Mouse (Mus musculus) neural tube, embryonic 11.5 days (tissue): ENCODE measurements around the gene Fstl1. TPM values are rescaled to one million over a fixed set of nuclear protein-coding genes. Genes with fewer than 3 reads are reported as not detected.

Experiments
- ATAC-seq: fragments of 200-750 bp; cut with Nextera tagmentation; 2 replicates; pipeline ENCODE4 v1.8.0; 2017; ENCODE audit warnings: moderate number of reproducible peaks, mild to moderate bottlenecking, moderate TSS enrichment, moderate library complexity; ENCODE audit not compliant: insufficient read depth, low FRiP score, low TSS enrichment
- DNase-seq: peaks from one replicate; pipeline ENCODE4 v3.0.0-alpha.2; 2015; ENCODE audit warnings: low spot score
- H3K27ac ChIP-seq: fragments of 300-500 bp; sonication (generic); 2 replicates; pipeline ENCODE4 v1.5.1; 2014; ENCODE audit warnings: low read depth, mild to moderate bottlenecking, low read length
- H3K27me3 ChIP-seq: fragments of 300-500 bp; sonication (generic); 2 replicates; pipeline ENCODE4 v1.6.1; 2014; ENCODE audit warnings: mild to moderate bottlenecking, low read length, mixed read lengths; ENCODE audit not compliant: control insufficient read depth, insufficient read depth
- H3K36me3 ChIP-seq: fragments of 300-500 bp; sonication (generic); 2 replicates; pipeline ENCODE4 v1.6.1; 2014; ENCODE audit warnings: mild to moderate bottlenecking, low read length, moderate library complexity, mixed read lengths; ENCODE audit not compliant: control insufficient read depth, insufficient read depth
- H3K4me1 ChIP-seq: fragments of 300-500 bp; sonication (generic); 2 replicates; pipeline ENCODE4 v1.6.1; 2014; ENCODE audit warnings: low read length, mixed read lengths; ENCODE audit not compliant: control insufficient read depth, insufficient read depth
- H3K4me2 ChIP-seq: fragments of 300-500 bp; sonication (generic); 2 replicates; pipeline ENCODE4 v1.6.1; 2014; ENCODE audit warnings: low read depth, mild to moderate bottlenecking, moderate library complexity
- H3K4me3 ChIP-seq: fragments of 300-500 bp; sonication (generic); 2 replicates; pipeline ENCODE4 v1.5.1; 2014; ENCODE audit warnings: low read depth, low read length
- H3K9ac ChIP-seq: fragments of 300-500 bp; sonication (generic); 2 replicates; pipeline ENCODE4 v1.6.1; 2014; ENCODE audit warnings: mild to moderate bottlenecking, low read length
- H3K9me3 ChIP-seq: fragments of 300-500 bp; sonication (generic); 2 replicates; pipeline ENCODE4 v1.6.1; 2016; ENCODE audit warnings: low read length; ENCODE audit not compliant: control insufficient read depth
- WGBS: fragments of 180-500 bp; shearing (Covaris S2); extraction: QIAGEN DNeasy Blood & Tissue Kit; methylation state at CpG from one replicate; pipeline ENCODE4 v1.1.7; 2014; 5-methylcytosine and 5-hydroxymethylcytosine counted together
- polyA plus RNA-seq: library from polyadenylated mRNA; unstranded; fragments of >200 nt; fragmentation: Nextera tagmentation; extraction: Ambion mirVana; gene quantifications from 2 replicates; pipeline ENCODE4 v1.2.1, GENCODE M21; 2014

The Fstl1 gene
- polyA plus RNA-seq, 1 experiment from 2014 or later = 204 TPM

DNA sequence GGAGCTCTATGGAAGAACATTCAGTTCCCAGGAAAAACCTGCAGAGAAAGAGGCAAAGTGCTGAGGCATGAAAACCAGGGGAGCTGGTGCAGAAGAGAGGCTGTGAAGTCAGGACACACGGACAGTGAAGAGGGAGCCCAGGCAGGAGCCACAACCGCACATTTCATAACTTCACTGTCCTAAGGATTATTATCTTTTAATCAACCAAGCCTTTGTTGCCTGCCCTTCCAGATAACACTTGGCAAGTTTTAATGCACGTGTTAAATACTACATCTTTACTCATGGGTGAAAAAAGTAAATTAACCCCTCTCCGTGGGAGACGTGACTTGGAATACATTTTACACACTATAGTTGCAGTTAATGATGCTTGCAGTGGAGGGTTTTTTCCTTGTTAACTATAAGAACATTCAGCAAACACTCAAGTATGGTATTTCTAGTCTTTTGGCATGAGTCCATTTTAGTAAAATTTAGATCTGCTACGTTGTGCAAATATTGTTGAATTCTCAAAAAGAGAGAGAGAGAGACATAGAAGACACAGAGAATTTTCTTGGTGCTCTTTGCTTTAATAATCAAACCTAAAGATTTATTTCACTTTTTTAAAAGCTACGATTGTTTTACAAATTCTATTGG lies 3.1 kb downstream of the Fstl1 start:
- Histone ChIP-seq H3K4me2 (no peak overlapping the region), H3K27me3 (no peaks in the 10 kb centered on the region), H3K27ac (no peak overlapping the region), H3K4me1 (peaks cover 5% of the 10 kb centered on the region; the same call in 1 of the 2 replicates), H3K36me3 (peaks cover 4% of the 10 kb centered on the region; the same call in 1 of the 2 replicates), H3K9me3 (no peaks in the 10 kb centered on the region), H3K4me3 (no peak overlapping the region), H3K9ac (no peak overlapping the region)
- ATAC-seq (no peak), DNase-seq (no peak)
- 75% methylated on average over 7 of the region's 7 CpGs for WGBS

DNA sequence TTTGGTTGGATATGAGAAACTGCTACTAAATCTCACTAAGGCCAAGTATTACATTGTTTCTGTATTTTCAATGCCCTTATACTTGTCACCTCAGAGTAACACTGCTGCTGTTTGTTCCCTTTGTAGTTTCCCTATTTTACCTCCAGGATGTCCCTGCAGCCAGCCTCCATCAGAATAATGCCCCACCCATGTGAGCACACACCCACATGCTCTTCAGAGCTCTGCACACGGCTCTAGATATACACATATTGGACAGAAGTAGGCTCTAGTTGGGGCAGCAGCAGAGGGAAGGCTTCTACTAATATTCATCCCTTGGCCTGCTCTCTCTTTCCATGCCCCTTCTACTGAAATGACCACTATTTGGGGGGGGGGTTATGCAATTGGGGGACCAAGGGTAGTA lies 3.7 kb downstream of the Fstl1 start:
- Histone ChIP-seq H3K4me2 (no peak overlapping the region), H3K27ac (no peak overlapping the region), H3K9me3 (no peaks in the 10 kb centered on the region), H3K27me3 (no peaks in the 10 kb centered on the region), H3K4me3 (no peak overlapping the region), H3K9ac (no peak overlapping the region), H3K4me1 (peaks cover 5% of the 10 kb centered on the region; the same call in 1 of the 2 replicates), H3K36me3 (peaks cover 4% of the 10 kb centered on the region; the same call in 1 of the 2 replicates)
- 66% methylated on average over 1 of the region's 1 CpGs for WGBS
- DNase-seq = no peak
- no peak for ATAC-seq

DNA sequence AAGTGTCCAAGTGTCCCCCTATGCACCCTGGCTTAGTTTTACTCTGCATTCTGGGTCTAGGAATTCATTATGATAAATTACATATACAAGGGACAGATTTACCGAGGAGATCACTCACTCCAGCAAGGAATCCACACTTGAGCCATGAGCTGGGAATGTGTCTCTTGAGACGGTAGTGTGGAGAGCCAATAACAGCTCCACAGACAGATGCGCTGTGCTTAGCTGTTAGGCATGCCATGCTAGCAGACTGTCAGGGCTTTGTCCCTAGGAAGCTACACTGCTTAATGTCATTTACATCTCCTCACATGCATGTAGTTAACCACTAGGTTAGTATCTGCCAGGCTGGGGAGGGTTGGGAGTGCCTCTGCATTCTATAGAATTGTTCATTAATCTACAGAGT lies 4.2 kb downstream of the Fstl1 start:
- no peaks in the 10 kb centered on the region for H3K9me3 ChIP-seq
- ATAC-seq (no peak), DNase-seq (no peak)
- H3K4me3 ChIP-seq = no peak overlapping the region
- no peaks in the 10 kb centered on the region for H3K27me3 ChIP-seq
- no peak overlapping the region for H3K27ac ChIP-seq
- H3K4me1 ChIP-seq = peaks cover 5% of the 10 kb centered on the region; the same call in 1 of the 2 replicates
- no peak overlapping the region for H3K9ac ChIP-seq
- H3K36me3 ChIP-seq = peaks cover 4% of the 10 kb centered on the region; the same call in 1 of the 2 replicates
- whole genome bisulfite sequencing = 64% methylated on average over 3 of the region's 3 CpGs
- H3K4me2 ChIP-seq = no peak overlapping the region

DNA sequence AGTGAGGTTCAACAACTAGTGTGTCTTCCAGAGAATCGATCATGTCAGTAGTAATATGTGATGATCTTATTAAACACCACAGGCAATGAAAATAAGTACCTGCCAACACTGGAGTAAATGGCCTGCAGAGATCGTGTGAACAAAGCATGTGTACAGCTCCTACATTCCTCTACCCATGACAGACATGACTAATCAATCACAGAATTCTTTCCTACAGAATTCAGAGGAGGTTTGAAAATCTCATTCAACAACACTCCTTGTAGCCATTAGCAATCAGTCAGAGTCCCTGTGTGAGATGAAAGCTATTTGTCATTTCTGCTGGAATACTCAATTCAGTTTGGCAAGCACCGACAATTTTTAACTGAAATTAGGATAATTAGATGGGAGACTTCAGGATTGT lies 7.9 kb downstream of the Fstl1 start:
- ATAC-seq (no peak), DNase-seq (no peak)
- H3K4me3 ChIP-seq = no peak overlapping the region
- WGBS = 76% methylated on average over 3 of the region's 3 CpGs
- H3K36me3 ChIP-seq = peaks cover 6% of the 10 kb centered on the region; the same call in 1 of the 2 replicates
- no peak overlapping the region for H3K4me2 ChIP-seq
- no peak overlapping the region for H3K27ac ChIP-seq
- no peaks in the 10 kb centered on the region for H3K27me3 ChIP-seq
- H3K4me1 ChIP-seq = peaks cover 17% of the 10 kb centered on the region
- H3K9me3 ChIP-seq = no peaks in the 10 kb centered on the region
- no peak overlapping the region for H3K9ac ChIP-seq

DNA sequence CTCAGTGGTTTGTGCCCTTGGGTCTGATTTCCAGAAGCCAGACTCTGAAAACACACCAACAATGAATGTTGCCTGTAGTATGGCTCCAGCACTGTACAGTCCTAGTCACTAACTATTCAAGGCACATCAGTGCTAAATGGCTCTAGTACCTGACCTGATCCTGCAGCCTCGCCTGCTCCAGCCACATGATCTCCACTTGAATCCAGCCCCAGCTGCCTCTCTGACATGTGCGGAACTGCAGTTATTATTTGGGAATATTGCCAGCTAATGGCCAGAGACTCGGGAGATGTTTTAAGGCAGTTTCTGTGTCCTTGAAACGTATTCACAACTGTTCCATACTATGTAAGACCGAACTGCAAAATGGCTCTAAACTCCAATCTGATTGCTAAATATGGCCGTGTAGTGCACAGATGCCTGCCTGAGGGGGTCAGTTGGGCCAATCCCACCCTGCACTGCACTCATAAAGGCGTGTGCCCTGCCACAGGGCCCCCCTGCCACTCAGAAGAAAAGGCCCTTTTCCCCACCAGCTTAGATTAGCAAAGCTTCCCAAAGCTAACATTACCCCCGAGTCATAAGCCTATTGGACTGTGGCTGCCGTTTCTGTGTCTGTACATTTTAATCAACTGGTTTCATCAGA lies 11.0 kb downstream of the Fstl1 start:
- Histone ChIP-seq H3K36me3 (peaks cover 6% of the 10 kb centered on the region; the same call in 1 of the 2 replicates), H3K4me2 (no peak overlapping the region), H3K9ac (no peak overlapping the region), H3K9me3 (no peaks in the 10 kb centered on the region), H3K27me3 (no peaks in the 10 kb centered on the region), H3K4me3 (no peak overlapping the region), H3K27ac (peak overlapping the region; percentile 58), H3K4me1 (peaks cover 17% of the 10 kb centered on the region)
- ATAC-seq (0 out of 2 replicates have a peak, but pooled peaks have one; percentile 35), DNase-seq (no peak)
- 66% methylated on average over 9 of the region's 9 CpGs for WGBS

DNA sequence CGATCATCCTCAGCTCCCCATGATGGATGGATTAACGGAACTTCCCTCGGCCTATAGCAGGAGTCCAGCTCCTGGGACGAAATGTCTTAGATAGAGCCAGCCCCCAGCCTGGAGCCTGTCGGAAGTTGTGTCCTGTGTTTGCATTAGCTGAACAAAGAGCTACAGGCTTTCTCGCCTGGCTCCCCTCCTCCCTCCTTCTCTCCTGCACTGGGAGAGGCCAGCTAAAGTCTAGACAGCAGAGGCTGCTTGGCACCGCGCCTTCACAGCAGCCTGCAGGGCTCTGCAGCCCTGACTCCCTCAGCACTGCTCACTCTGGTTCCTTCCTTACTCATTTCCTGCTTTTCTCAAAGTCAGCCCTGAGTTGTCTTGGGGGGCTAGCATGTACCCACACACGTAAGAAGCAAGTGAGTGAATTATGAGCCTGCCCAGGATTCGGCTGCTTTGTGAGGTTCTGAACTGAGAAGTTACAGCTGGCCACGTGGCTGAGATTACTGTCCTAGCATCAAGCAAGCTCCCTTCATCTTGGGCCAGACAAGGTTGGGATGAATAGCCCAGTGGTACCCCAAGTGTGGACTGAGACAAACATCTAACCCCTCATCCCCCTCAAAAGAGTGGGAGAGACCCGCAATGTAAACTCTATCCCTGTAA lies 11.8 kb downstream of the Fstl1 start:
- 0 out of 2 replicates have a peak overlapping the region, but pooled peaks have one; percentile 4 for H3K4me2 ChIP-seq
- peak; percentile 81 for DNase-seq
- WGBS = 26% methylated on average over 12 of the region's 12 CpGs
- peak; percentile 79 for ATAC-seq
- 0 out of 2 replicates have a peak, but pooled peaks cover 4% of the 10 kb centered on the region for H3K36me3 ChIP-seq
- H3K4me3 ChIP-seq = no peak overlapping the region
- peak overlapping the region; percentile 58; the same call in 1 of the 2 replicates for H3K27ac ChIP-seq
- H3K27me3 ChIP-seq = no peaks in the 10 kb centered on the region
- H3K9ac ChIP-seq = peak overlapping the region; percentile 12
- no peaks in the 10 kb centered on the region for H3K9me3 ChIP-seq
- peaks cover 17% of the 10 kb centered on the region for H3K4me1 ChIP-seq

DNA sequence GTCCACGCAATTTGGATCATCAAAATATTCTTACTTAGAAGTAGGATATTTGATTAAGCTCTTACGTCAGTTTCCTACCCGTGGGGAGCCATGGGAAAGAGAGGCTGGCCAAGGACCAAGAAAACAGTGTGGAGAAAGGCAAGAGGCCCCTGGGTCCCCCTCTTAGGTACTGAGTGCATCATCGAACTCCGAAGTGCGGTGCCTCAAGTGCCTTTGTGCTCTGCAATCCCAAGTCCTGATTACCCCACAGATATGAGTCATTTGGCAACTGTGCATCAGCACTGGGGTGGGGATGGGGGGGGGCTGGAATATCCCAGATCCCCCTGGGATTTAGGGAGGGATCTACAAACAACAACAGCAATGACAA lies 12.3 kb downstream of the Fstl1 start:
- no peak for DNase-seq
- 91% methylated on average over 6 of the region's 6 CpGs for WGBS
- Histone ChIP-seq H3K27me3 (no peaks in the 10 kb centered on the region), H3K4me3 (no peak overlapping the region), H3K9ac (no peak overlapping the region), H3K4me2 (no peak overlapping the region), H3K36me3 (0 out of 2 replicates have a peak, but pooled peaks cover 4% of the 10 kb centered on the region), H3K4me1 (peaks cover 17% of the 10 kb centered on the region), H3K9me3 (no peaks in the 10 kb centered on the region), H3K27ac (no peak overlapping the region)
- no peak for ATAC-seq

DNA sequence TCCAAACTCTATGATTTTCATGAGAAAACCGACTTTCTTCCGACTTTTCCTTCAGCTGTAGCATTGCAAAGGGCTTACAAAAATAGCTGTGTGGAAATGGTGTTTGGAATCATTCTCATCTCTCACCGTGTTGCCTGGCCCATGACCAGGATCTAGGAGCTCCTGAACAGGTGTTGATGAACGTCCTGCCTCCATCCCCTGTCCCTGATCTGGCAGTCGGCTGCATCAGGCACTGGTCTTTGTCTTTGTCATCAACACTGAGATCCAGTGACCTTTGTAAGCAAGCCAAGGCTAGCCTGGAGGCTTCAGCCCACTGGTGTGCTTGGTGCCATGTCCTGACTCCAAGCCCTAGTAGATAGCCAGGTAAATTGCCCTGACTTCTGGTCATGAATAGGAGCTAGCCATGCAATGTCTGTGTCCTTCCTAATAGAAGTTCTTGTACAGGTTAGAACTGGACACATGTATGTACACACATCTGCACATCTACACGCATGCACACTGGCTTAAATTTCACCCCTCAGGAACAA lies 12.8 kb downstream of the Fstl1 start:
- DNase-seq (no peak), ATAC-seq (no peak)
- WGBS = 91% methylated on average over 6 of the region's 6 CpGs
- Histone ChIP-seq H3K4me1 (peaks cover 17% of the 10 kb centered on the region), H3K27me3 (no peaks in the 10 kb centered on the region), H3K9ac (no peak overlapping the region), H3K36me3 (0 out of 2 replicates have a peak, but pooled peaks cover 2% of the 10 kb centered on the region), H3K4me3 (no peak overlapping the region), H3K4me2 (no peak overlapping the region), H3K27ac (no peak overlapping the region), H3K9me3 (no peaks in the 10 kb centered on the region)
